Mouse (Mus musculus) lung, postnatal 0 days (tissue): ENCODE results near the gene Id3. TPM values are rescaled to one million over a fixed set of nuclear protein-coding genes. Genes with fewer than 3 reads are reported as not detected.

Source experiments
- ATAC-seq: fragments of 200-750 bp; cut with Nextera tagmentation; 2 replicates; pipeline ENCODE4 v1.8.0; 2017; ENCODE audit warnings: moderate library complexity
- DNase-seq: peaks from one replicate; pipeline ENCODE4 v3.0.0-alpha.2; 2016; ENCODE audit warnings: low spot score
- H3K27ac ChIP-seq: fragments of 300-500 bp; sonication (generic); 2 replicates; pipeline ENCODE4 v1.5.1; 2014; ENCODE audit warnings: antibody characterized with exemption, mild to moderate bottlenecking, low read length, mixed read lengths
- H3K27me3 ChIP-seq: fragments of 300-500 bp; sonication (generic); replicated peaks from 2 replicates; pipeline ENCODE4 v1.6.1; 2014; ENCODE audit warnings: low read length, mixed read lengths; ENCODE audit not compliant: insufficient read depth
- H3K36me3 ChIP-seq: fragments of 300-500 bp; sonication (generic); 2 replicates; pipeline ENCODE4 v1.6.1; 2014; ENCODE audit warnings: low read length, mixed read lengths; ENCODE audit not compliant: insufficient read depth
- H3K4me1 ChIP-seq: fragments of 300-500 bp; sonication (generic); 2 replicates; pipeline ENCODE4 v1.6.1; 2014; ENCODE audit warnings: antibody characterized with exemption, low read depth, low read length, mixed read lengths; ENCODE audit not compliant: insufficient read depth
- H3K4me2 ChIP-seq: fragments of 300-500 bp; sonication (generic); replicated peaks from 2 replicates; pipeline ENCODE4 v1.6.1; 2014; ENCODE audit warnings: low read depth, mild to moderate bottlenecking, low read length, moderate library complexity, mixed read lengths
- H3K4me3 ChIP-seq: fragments of 300-500 bp; sonication (generic); 2 replicates; pipeline ENCODE4 v1.5.1; 2014; ENCODE audit warnings: low read depth, low read length
- H3K9ac ChIP-seq: fragments of 300-500 bp; sonication (generic); replicated peaks from 2 replicates; pipeline ENCODE4 v1.6.1; 2014; ENCODE audit warnings: low read depth, mild to moderate bottlenecking
- H3K9me3 ChIP-seq: fragments of 300-500 bp; sonication (generic); 2 replicates; pipeline ENCODE4 v1.6.1; 2016; ENCODE audit warnings: low read length, mixed read lengths
- CTCF ChIP-seq: IDR thresholded peaks from 2 replicates; pipeline ENCODE4 v1.5.1; 2016; ENCODE audit warnings: antibody characterized with exemption, mild to moderate bottlenecking
- EP300 ChIP-seq: IDR thresholded peaks from 2 replicates; pipeline ENCODE4 v1.6.1; 2016; ENCODE audit warnings: antibody characterized with exemption, mild to moderate bottlenecking, control low read depth
- WGBS: fragments of 180-500 bp; shearing (Covaris S2); extraction: QIAGEN DNeasy Blood & Tissue Kit; methylation state at CpG from one replicate; pipeline ENCODE4 v1.1.7; 2014; 5-methylcytosine and 5-hydroxymethylcytosine counted together
- polyA plus RNA-seq: library from polyadenylated mRNA; unstranded; fragments of >200 nt; fragmentation: Nextera tagmentation; extraction: Ambion mirVana; gene quantifications from 2 replicates; pipeline ENCODE4 v1.2.1, GENCODE M21; 2015

Id3 gene
- polyA plus RNA-seq, 1 experiment from 2014 or later, result 477 TPM

- no peak overlapping the region for H3K9ac ChIP-seq
- TF ChIP-seq CTCF (no peak), EP300 (no peak)
- 62% methylated on average over 4 of the region's 4 CpGs for WGBS
- H3K4me2 ChIP-seq, result no peak overlapping the region
- no peaks in the 10 kb centered on the region for H3K36me3 ChIP-seq
- H3K27ac ChIP-seq, result no peak overlapping the region
- ATAC-seq, result no peak
- H3K9me3 ChIP-seq, result no peaks in the 10 kb centered on the region
- no peak overlapping the region for H3K4me3 ChIP-seq
- peaks cover 21% of the 10 kb centered on the region for H3K4me1 ChIP-seq
- no peaks in the 10 kb centered on the region for H3K27me3 ChIP-seq
- no peak for DNase-seq
Measured at GRCm38 (mm10) chr4:136150596-136150995, 7.3 kb downstream of the Id3 start.

DNA sequence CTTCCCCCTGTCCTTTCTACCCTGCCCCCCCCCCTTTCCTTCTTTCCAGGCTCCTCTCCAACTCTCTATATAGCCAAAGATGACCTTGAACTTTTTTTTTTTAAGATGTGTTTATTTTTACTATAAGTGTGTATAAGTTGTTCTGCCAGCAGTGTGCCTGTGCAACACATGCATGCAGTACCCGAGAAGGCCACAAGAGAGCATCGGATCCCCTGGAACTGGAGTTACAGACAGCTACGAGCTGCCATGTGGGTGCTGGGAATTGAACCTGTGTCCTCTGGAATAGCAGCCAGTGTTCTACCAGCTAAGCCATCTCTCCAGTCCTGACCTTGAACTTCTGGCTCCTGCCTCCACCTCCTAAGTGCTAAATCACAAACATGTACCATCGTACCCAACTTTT, 9.5 kb downstream of the Id3 start:
- H3K27ac ChIP-seq, result no peak overlapping the region
- no peak overlapping the region for H3K4me2 ChIP-seq
- peaks cover 6% of the 10 kb centered on the region; the same call in 1 of the 2 replicates for H3K4me1 ChIP-seq
- H3K27me3 ChIP-seq, result no peaks in the 10 kb centered on the region
- H3K36me3 ChIP-seq, result no peaks in the 10 kb centered on the region
- DNase-seq (no peak), ATAC-seq (no peak)
- H3K9me3 ChIP-seq, result no peaks in the 10 kb centered on the region
- no peak overlapping the region for H3K4me3 ChIP-seq
- WGBS, result 84% methylated on average over 4 of the region's 4 CpGs
- H3K9ac ChIP-seq, result no peak overlapping the region
- TF ChIP-seq CTCF, result peak; percentile 48
- TF ChIP-seq EP300, result no peak

DNA sequence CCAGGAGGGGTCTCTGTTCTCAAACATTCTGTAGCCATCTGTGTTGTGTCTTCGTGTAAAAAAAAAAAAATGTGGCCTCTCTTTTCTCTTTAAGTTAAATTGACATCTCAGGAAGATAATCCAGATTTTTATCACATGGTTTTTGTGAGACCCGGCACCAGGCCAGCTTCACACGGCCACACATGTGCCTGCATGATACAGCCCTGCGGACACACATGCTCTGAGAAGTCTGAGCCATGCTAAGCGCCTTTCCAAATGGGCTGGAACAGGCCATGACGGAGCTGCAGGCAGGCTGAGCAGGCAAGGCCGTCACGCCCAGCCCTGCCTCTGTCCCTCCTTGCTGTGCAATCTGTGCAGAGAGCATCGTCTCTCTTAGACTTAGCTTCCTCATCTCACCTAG, 11.2 kb downstream of the Id3 start:
- DNase-seq (no peak), ATAC-seq (no peak)
- no peaks in the 10 kb centered on the region for H3K9me3 ChIP-seq
- no peak overlapping the region for H3K27ac ChIP-seq
- 67% methylated on average over 9 of the region's 9 CpGs for WGBS
- no peaks in the 10 kb centered on the region for H3K4me1 ChIP-seq
- H3K27me3 ChIP-seq, result no peaks in the 10 kb centered on the region
- no peak overlapping the region for H3K9ac ChIP-seq
- H3K36me3 ChIP-seq, result no peaks in the 10 kb centered on the region
- H3K4me2 ChIP-seq, result no peak overlapping the region
- H3K4me3 ChIP-seq, result no peak overlapping the region
- TF ChIP-seq EP300 (no peak), CTCF (no peak)

- WGBS, result 76% methylated on average over 6 of the region's 6 CpGs
- ATAC-seq, result no peak
Measured at GRCm38 (mm10) chr4:136158498-136158897, 15.2 kb downstream of the Id3 start.

GRCm38 (mm10) chr4:136159802-136160397, 16.6 kb downstream of the Id3 start:
- Histone ChIP-seq H3K9ac (no peak overlapping the region), H3K4me2 (no peak overlapping the region), H3K27ac (no peak overlapping the region), H3K9me3 (no peaks in the 10 kb centered on the region), H3K27me3 (no peaks in the 10 kb centered on the region), H3K36me3 (no peaks in the 10 kb centered on the region), H3K4me3 (no peak overlapping the region), H3K4me1 (no peaks in the 10 kb centered on the region)
- WGBS, result 16% methylated on average over 5 of the region's 5 CpGs
- TF ChIP-seq EP300, result no peak
- TF ChIP-seq CTCF, result peak; percentile 97
- peak; percentile 63 for ATAC-seq
- DNase-seq, result peak; percentile 92

More at GRCm38 (mm10) chr4:136158498-136158897, 15.2 kb downstream of the Id3 start:
- Histone ChIP-seq H3K27ac (no peak overlapping the region), H3K9ac (no peak overlapping the region), H3K36me3 (no peaks in the 10 kb centered on the region), H3K4me1 (no peaks in the 10 kb centered on the region), H3K4me3 (no peak overlapping the region), H3K9me3 (no peaks in the 10 kb centered on the region), H3K27me3 (no peaks in the 10 kb centered on the region), H3K4me2 (no peak overlapping the region)
- TF ChIP-seq CTCF, result peak; percentile 40
- TF ChIP-seq EP300, result no peak
- no peak for DNase-seq

- no peaks in the 10 kb centered on the region for H3K4me1 ChIP-seq
- no peak overlapping the region for H3K9ac ChIP-seq
- no peak overlapping the region for H3K27ac ChIP-seq
- H3K9me3 ChIP-seq, result no peaks in the 10 kb centered on the region
- H3K4me2 ChIP-seq, result no peak overlapping the region
- peak; percentile 84 for ATAC-seq
- under 1% methylated on average over 11 of the region's 11 CpGs for WGBS
- H3K36me3 ChIP-seq, result no peaks in the 10 kb centered on the region
- no peaks in the 10 kb centered on the region for H3K27me3 ChIP-seq
- H3K4me3 ChIP-seq, result no peak overlapping the region
- TF ChIP-seq EP300 (no peak), CTCF (peak; percentile 99)
- DNase-seq, result peak; percentile 94
Measured at GRCm38 (mm10) chr4:136163448-136163847, 20.2 kb downstream of the Id3 start.

GRCm38 (mm10) chr4:136164981-136165380, 21.7 kb downstream of the Id3 start:
- Histone ChIP-seq H3K9me3 (no peaks in the 10 kb centered on the region), H3K4me3 (no peak overlapping the region), H3K4me2 (no peak overlapping the region), H3K27ac (no peak overlapping the region), H3K4me1 (no peaks in the 10 kb centered on the region), H3K27me3 (no peaks in the 10 kb centered on the region), H3K36me3 (no peaks in the 10 kb centered on the region), H3K9ac (no peak overlapping the region)
- no peak for ATAC-seq
- WGBS, result 79% methylated on average over 8 of the region's 8 CpGs
- TF ChIP-seq EP300 (no peak), CTCF (no peak)
- DNase-seq, result no peak
